Mouse (Mus musculus) midbrain, embryonic 10.5 days (tissue): Measurements from ENCODE around the gene Gtf3c5. TPM values are rescaled to one million over a fixed set of nuclear protein-coding genes. Genes with fewer than 3 reads are reported as not detected.

ENCODE experiments used
- DNase-seq: peaks from one replicate; pipeline ENCODE4 v3.0.0-alpha.2; 2017; ENCODE audit warnings: low spot score
- H3K27ac ChIP-seq: fragments of 300-500 bp; sonication (generic); replicated peaks from 2 replicates; pipeline ENCODE4 v1.5.1; 2016; ENCODE audit warnings: mild to moderate bottlenecking
- H3K27me3 ChIP-seq: fragments of 300-500 bp; sonication (generic); 2 replicates; pipeline ENCODE4 v1.6.1; 2016; ENCODE audit warnings: low read depth, mild to moderate bottlenecking; ENCODE audit not compliant: poor library complexity, severe bottlenecking
- H3K36me3 ChIP-seq: fragments of 300-500 bp; sonication (generic); 2 replicates; pipeline ENCODE4 v1.6.1; 2016; ENCODE audit warnings: mild to moderate bottlenecking, moderate library complexity
- H3K4me1 ChIP-seq: fragments of 300-500 bp; sonication (generic); 2 replicates; pipeline ENCODE4 v1.6.1; 2016
- H3K4me3 ChIP-seq: fragments of 300-500 bp; sonication (generic); 2 replicates; pipeline ENCODE4 v1.5.1; 2016; ENCODE audit warnings: mild to moderate bottlenecking, moderate library complexity
- H3K9me3 ChIP-seq: fragments of 300-500 bp; sonication (generic); replicated peaks from 2 replicates; pipeline ENCODE4 v1.6.1; 2016; ENCODE audit warnings: mild to moderate bottlenecking
- WGBS: fragments of 180-500 bp; shearing (Covaris S2); methylation state at CpG from one replicate; pipeline ENCODE4 v1.1.7; 2016; 5-methylcytosine and 5-hydroxymethylcytosine counted together
- polyA plus RNA-seq: library from polyadenylated mRNA; unstranded; fragments of >200 nt; fragmentation: Nextera tagmentation; extraction: Ambion mirVana; gene quantifications from 2 replicates; pipeline ENCODE4 v1.2.1, GENCODE M21; 2016

Gene Gtf3c5
- polyA plus RNA-seq, 1 experiment from 2014 or later: 58.1 TPM

GRCm38 (mm10) chr2:28603542-28603941 lies 20.0 kb upstream of the Gtf3c5 start:
- no peak overlapping the region for H3K27ac ChIP-seq
- WGBS: 95% methylated on average over 5 of the region's 5 CpGs
- peaks cover 19% of the 10 kb centered on the region for H3K4me1 ChIP-seq
- no peaks in the 10 kb centered on the region for H3K9me3 ChIP-seq
- H3K4me3 ChIP-seq: no peak overlapping the region
- no peak for DNase-seq
- H3K36me3 ChIP-seq: no peaks in the 10 kb centered on the region
- H3K27me3 ChIP-seq: no peaks in the 10 kb centered on the region

- DNase-seq: no peak
- no peaks in the 10 kb centered on the region for H3K9me3 ChIP-seq
- 62% methylated on average over 12 of the region's 12 CpGs for WGBS
- no peaks in the 10 kb centered on the region for H3K36me3 ChIP-seq
- no peak overlapping the region for H3K27ac ChIP-seq
- H3K27me3 ChIP-seq: no peaks in the 10 kb centered on the region
- H3K4me3 ChIP-seq: no peak overlapping the region
- peaks cover 22% of the 10 kb centered on the region for H3K4me1 ChIP-seq
Observed at GRCm38 (mm10) chr2:28601720-28602590, 18.4 kb upstream of the Gtf3c5 start.

- H3K9me3 ChIP-seq: no peaks in the 10 kb centered on the region
- no peak overlapping the region for H3K4me3 ChIP-seq
- DNase-seq: no peak
- H3K36me3 ChIP-seq: no peaks in the 10 kb centered on the region
- H3K27ac ChIP-seq: peak overlapping the region; percentile 59; the same call in 1 of the 2 replicates
- H3K27me3 ChIP-seq: no peaks in the 10 kb centered on the region
- WGBS: 77% methylated on average over 6 of the region's 6 CpGs
- H3K4me1 ChIP-seq: peaks cover 22% of the 10 kb centered on the region
Observed at GRCm38 (mm10) chr2:28599569-28599900, 16.0 kb upstream of the Gtf3c5 start.

- no peak for DNase-seq
- H3K4me3 ChIP-seq: no peak overlapping the region
- H3K9me3 ChIP-seq: no peaks in the 10 kb centered on the region
- H3K4me1 ChIP-seq: peaks cover 22% of the 10 kb centered on the region
- no peaks in the 10 kb centered on the region for H3K27me3 ChIP-seq
- no peaks in the 10 kb centered on the region for H3K36me3 ChIP-seq
- WGBS: 63% methylated on average over 12 of the region's 12 CpGs
- peak overlapping the region; percentile 59 for H3K27ac ChIP-seq
Observed at GRCm38 (mm10) chr2:28598692-28599568, 15.4 kb upstream of the Gtf3c5 start.

GRCm38 (mm10) chr2:28597733-28598547 lies 14.4 kb upstream of the Gtf3c5 start:
- no peak for DNase-seq
- Histone ChIP-seq H3K27me3 (peaks cover 6% of the 10 kb centered on the region; the same call in 1 of the 2 replicates), H3K36me3 (no peaks in the 10 kb centered on the region), H3K9me3 (no peaks in the 10 kb centered on the region), H3K27ac (peak overlapping the region; percentile 49; the same call in 1 of the 2 replicates), H3K4me1 (peaks cover 22% of the 10 kb centered on the region), H3K4me3 (no peak overlapping the region)
- 77% methylated on average over 7 of the region's 7 CpGs for WGBS

GRCm38 (mm10) chr2:28596998-28597397 lies 13.4 kb upstream of the Gtf3c5 start:
- WGBS: 88% methylated on average over 7 of the region's 7 CpGs

GRCm38 (mm10) chr2:28596021-28596420 lies 12.5 kb upstream of the Gtf3c5 start:
- Histone ChIP-seq H3K27me3 (peaks cover 6% of the 10 kb centered on the region; the same call in 1 of the 2 replicates), H3K27ac (no peak overlapping the region), H3K4me3 (no peak overlapping the region), H3K36me3 (no peaks in the 10 kb centered on the region), H3K9me3 (no peaks in the 10 kb centered on the region), H3K4me1 (peaks cover 17% of the 10 kb centered on the region)
- 87% methylated on average over 7 of the region's 7 CpGs for WGBS
- DNase-seq: no peak

More at GRCm38 (mm10) chr2:28596998-28597397, 13.4 kb upstream of the Gtf3c5 start:
- Histone ChIP-seq H3K36me3 (no peaks in the 10 kb centered on the region), H3K4me3 (no peak overlapping the region), H3K4me1 (peaks cover 22% of the 10 kb centered on the region), H3K27me3 (peaks cover 6% of the 10 kb centered on the region; the same call in 1 of the 2 replicates), H3K27ac (no peak overlapping the region), H3K9me3 (no peaks in the 10 kb centered on the region)
- DNase-seq: no peak

GRCm38 (mm10) chr2:28592809-28593208 lies 9.3 kb upstream of the Gtf3c5 start:
- 8% methylated on average over 15 of the region's 15 CpGs for WGBS
- peaks cover 1% of the 10 kb centered on the region; the same call in 1 of the 2 replicates for H3K4me1 ChIP-seq

GRCm38 (mm10) chr2:28591479-28591878 lies 7.9 kb upstream of the Gtf3c5 start:
- Histone ChIP-seq H3K36me3 (no peaks in the 10 kb centered on the region), H3K9me3 (no peaks in the 10 kb centered on the region), H3K4me1 (no peaks in the 10 kb centered on the region), H3K27me3 (peaks cover 6% of the 10 kb centered on the region; the same call in 1 of the 2 replicates), H3K4me3 (no peak overlapping the region), H3K27ac (no peak overlapping the region)
- no peak for DNase-seq
- 88% methylated on average over 2 of the region's 2 CpGs for WGBS

More at GRCm38 (mm10) chr2:28592809-28593208, 9.3 kb upstream of the Gtf3c5 start:
- no peaks in the 10 kb centered on the region for H3K9me3 ChIP-seq
- H3K36me3 ChIP-seq: no peaks in the 10 kb centered on the region
- peaks cover 6% of the 10 kb centered on the region; the same call in 1 of the 2 replicates for H3K27me3 ChIP-seq
- H3K27ac ChIP-seq: no peak overlapping the region
- DNase-seq: peak; percentile 63
- H3K4me3 ChIP-seq: no peak overlapping the region

GRCm38 (mm10) chr2:28588574-28588973 lies 5.0 kb upstream of the Gtf3c5 start:
- no peak for DNase-seq
- WGBS: 35% methylated on average over 1 of the region's 1 CpGs
- Histone ChIP-seq H3K36me3 (no peaks in the 10 kb centered on the region), H3K27ac (no peak overlapping the region), H3K9me3 (no peaks in the 10 kb centered on the region), H3K4me3 (no peak overlapping the region), H3K27me3 (peaks cover 6% of the 10 kb centered on the region; the same call in 1 of the 2 replicates), H3K4me1 (peaks cover 4% of the 10 kb centered on the region)

GRCm38 (mm10) chr2:28585730-28586129 lies 2.2 kb upstream of the Gtf3c5 start:
- Histone ChIP-seq H3K27me3 (no peaks in the 10 kb centered on the region), H3K27ac (no peak overlapping the region), H3K4me1 (peaks cover 27% of the 10 kb centered on the region), H3K4me3 (no peak overlapping the region), H3K9me3 (no peaks in the 10 kb centered on the region), H3K36me3 (peaks cover 6% of the 10 kb centered on the region)
- WGBS: 54% methylated on average over 2 of the region's 2 CpGs
- DNase-seq: no peak

- Histone ChIP-seq H3K4me1 (peaks cover 28% of the 10 kb centered on the region), H3K36me3 (peaks cover 13% of the 10 kb centered on the region), H3K27me3 (no peaks in the 10 kb centered on the region), H3K9me3 (no peaks in the 10 kb centered on the region), H3K27ac (no peak overlapping the region), H3K4me3 (no peak overlapping the region)
- peak; percentile 73 for DNase-seq
- WGBS: 23% methylated on average over 6 of the region's 6 CpGs
Observed at GRCm38 (mm10) chr2:28585043-28585571, 1.6 kb upstream of the Gtf3c5 start.
